Mouse (Mus musculus) liver, embryonic 12.5 days (tissue): ENCODE results near the gene Nav3. TPM values are rescaled to one million over a fixed set of nuclear protein-coding genes. Genes with fewer than 3 reads are reported as not detected.
"Not testable (repeated sequence)": the region's sequence is repeated elsewhere in the genome, so short reads cannot be mapped to it uniquely, and the experiment has no call there.

ENCODE experiments used
- ATAC-seq: fragments of 200-750 bp; cut with Nextera tagmentation; 2 replicates; pipeline ENCODE4 v1.8.0; 2017; ENCODE audit warnings: moderate number of reproducible peaks, mild to moderate bottlenecking, moderate library complexity
- H3K27ac ChIP-seq: fragments of 300-500 bp; sonication (generic); 2 replicates; pipeline ENCODE4 v1.5.1; 2016; ENCODE audit warnings: mild to moderate bottlenecking
- H3K27me3 ChIP-seq: fragments of 300-500 bp; sonication (generic); replicated peaks from 2 replicates; pipeline ENCODE4 v1.6.1; 2016; ENCODE audit warnings: mild to moderate bottlenecking, moderate library complexity
- H3K36me3 ChIP-seq: fragments of 300-500 bp; sonication (generic); 2 replicates; pipeline ENCODE4 v1.6.1; 2016; ENCODE audit warnings: mild to moderate bottlenecking, moderate library complexity
- H3K4me1 ChIP-seq: fragments of 300-500 bp; sonication (generic); 2 replicates; pipeline ENCODE4 v1.6.1; 2016
- H3K4me2 ChIP-seq: fragments of 300-500 bp; sonication (generic); 2 replicates; pipeline ENCODE4 v1.6.1; 2016; ENCODE audit warnings: mild to moderate bottlenecking, moderate library complexity
- H3K4me3 ChIP-seq: fragments of 300-500 bp; sonication (generic); 2 replicates; pipeline ENCODE4 v1.5.1; 2016; ENCODE audit warnings: mild to moderate bottlenecking, moderate library complexity
- H3K9ac ChIP-seq: fragments of 300-500 bp; sonication (generic); 2 replicates; pipeline ENCODE4 v1.6.1; 2016; ENCODE audit warnings: mild to moderate bottlenecking, moderate library complexity
- H3K9me3 ChIP-seq: fragments of 300-500 bp; sonication (generic); replicated peaks from 2 replicates; pipeline ENCODE4 v1.6.1; 2016; ENCODE audit warnings: mild to moderate bottlenecking, moderate library complexity
- WGBS: fragments of 180-500 bp; shearing (Covaris S2); methylation state at CpG from one replicate; pipeline ENCODE4 v1.1.7; 2016; ENCODE audit not compliant: insufficient replicate concordance; 5-methylcytosine and 5-hydroxymethylcytosine counted together
- polyA plus RNA-seq: library from polyadenylated mRNA; unstranded; fragments of >200 nt; fragmentation: Nextera tagmentation; extraction: Ambion mirVana; gene quantifications from 2 replicates; pipeline ENCODE4 v1.2.1, GENCODE M21; 2016

Nav3 gene
- polyA plus RNA-seq, 1 experiment from 2014 or later = 0.13 TPM

GRCm38 (mm10) chr10:110094433-110094832 lies 361.6 kb downstream of the Nav3 start:
- H3K4me3 ChIP-seq = no peak overlapping the region
- ATAC-seq = no peak
- H3K27ac ChIP-seq = no peak overlapping the region
- no peak overlapping the region for H3K4me2 ChIP-seq
- H3K27me3 ChIP-seq = no peaks in the 10 kb centered on the region
- no peaks in the 10 kb centered on the region for H3K9me3 ChIP-seq
- no peaks in the 10 kb centered on the region for H3K36me3 ChIP-seq
- no peaks in the 10 kb centered on the region for H3K4me1 ChIP-seq
- H3K9ac ChIP-seq = no peak overlapping the region

- no peak overlapping the region for H3K27ac ChIP-seq
Measured at GRCm38 (mm10) chr10:110088444-110089061, 367.5 kb downstream of the Nav3 start.

GRCm38 (mm10) chr10:110085903-110086302 lies 370.1 kb downstream of the Nav3 start:
- Histone ChIP-seq H3K36me3 (no peaks in the 10 kb centered on the region), H3K27ac (no peak overlapping the region), H3K4me2 (no peak overlapping the region), H3K9me3 (no peaks in the 10 kb centered on the region), H3K4me3 (no peak overlapping the region), H3K9ac (no peak overlapping the region), H3K27me3 (no peaks in the 10 kb centered on the region), H3K4me1 (no peaks in the 10 kb centered on the region)
- no peak for ATAC-seq
- 75% methylated on average over 1 of the region's 1 CpGs for WGBS

More at GRCm38 (mm10) chr10:110088444-110089061, 367.5 kb downstream of the Nav3 start:
- 61% methylated on average over 5 of the region's 5 CpGs for WGBS
- Histone ChIP-seq H3K36me3 (no peaks in the 10 kb centered on the region), H3K4me3 (no peak overlapping the region), H3K4me1 (no peaks in the 10 kb centered on the region), H3K9ac (no peak overlapping the region), H3K27me3 (no peaks in the 10 kb centered on the region), H3K9me3 (no peaks in the 10 kb centered on the region), H3K4me2 (no peak overlapping the region)
- no peak for ATAC-seq

- Histone ChIP-seq H3K4me2 (no peak overlapping the region), H3K36me3 (no peaks in the 10 kb centered on the region), H3K4me1 (no peaks in the 10 kb centered on the region), H3K27ac (no peak overlapping the region), H3K9ac (no peak overlapping the region), H3K4me3 (no peak overlapping the region), H3K9me3 (no peaks in the 10 kb centered on the region), H3K27me3 (no peaks in the 10 kb centered on the region)
- 9% methylated on average over 5 of the region's 5 CpGs for WGBS
- no peak for ATAC-seq
Measured at GRCm38 (mm10) chr10:110085156-110085555, 370.8 kb downstream of the Nav3 start.

- Histone ChIP-seq H3K27ac (no peak overlapping the region), H3K4me1 (no peaks in the 10 kb centered on the region), H3K27me3 (no peaks in the 10 kb centered on the region), H3K9me3 (no peaks in the 10 kb centered on the region), H3K4me3 (no peak overlapping the region), H3K36me3 (no peaks in the 10 kb centered on the region), H3K4me2 (no peak overlapping the region), H3K9ac (no peak overlapping the region)
- no peak for ATAC-seq
- WGBS = 46% methylated on average over 5 of the region's 5 CpGs
Measured at GRCm38 (mm10) chr10:110076575-110076974, 379.4 kb downstream of the Nav3 start.

- Histone ChIP-seq H3K4me1 (no peaks in the 10 kb centered on the region), H3K9ac (no peak overlapping the region), H3K4me2 (no peak overlapping the region), H3K9me3 (no peaks in the 10 kb centered on the region), H3K27ac (no peak overlapping the region), H3K4me3 (no peak overlapping the region), H3K27me3 (no peaks in the 10 kb centered on the region), H3K36me3 (no peaks in the 10 kb centered on the region)
- WGBS = 60% methylated on average over 8 of the region's 8 CpGs
- no peak for ATAC-seq
Measured at GRCm38 (mm10) chr10:110072355-110072754, 383.6 kb downstream of the Nav3 start.

GRCm38 (mm10) chr10:110061166-110061565 lies 394.8 kb downstream of the Nav3 start:
- Histone ChIP-seq H3K9me3 (no peaks in the 10 kb centered on the region), H3K4me2 (no peak overlapping the region), H3K4me1 (no peaks in the 10 kb centered on the region), H3K36me3 (no peaks in the 10 kb centered on the region), H3K27ac (no peak overlapping the region), H3K27me3 (no peaks in the 10 kb centered on the region), H3K9ac (no peak overlapping the region), H3K4me3 (no peak overlapping the region)
- ATAC-seq = no peak
- WGBS = 66% methylated on average over 5 of the region's 5 CpGs

- Histone ChIP-seq H3K4me2 (no peak overlapping the region), H3K27me3 (no peaks in the 10 kb centered on the region), H3K36me3 (no peaks in the 10 kb centered on the region), H3K9ac (no peak overlapping the region), H3K4me1 (no peaks in the 10 kb centered on the region), H3K9me3 (no peaks in the 10 kb centered on the region), H3K4me3 (no peak overlapping the region), H3K27ac (no peak overlapping the region)
- WGBS = 62% methylated on average over 4 of the region's 4 CpGs
- no peak for ATAC-seq
Measured at GRCm38 (mm10) chr10:110037547-110037946, 418.5 kb downstream of the Nav3 start.

GRCm38 (mm10) chr10:110034582-110035099 lies 421.4 kb downstream of the Nav3 start:
- Histone ChIP-seq H3K4me3 (no peak overlapping the region), H3K36me3 (no peaks in the 10 kb centered on the region), H3K9me3 (no peaks in the 10 kb centered on the region), H3K4me1 (no peaks in the 10 kb centered on the region), H3K9ac (no peak overlapping the region), H3K4me2 (no peak overlapping the region), H3K27ac (no peak overlapping the region), H3K27me3 (no peaks in the 10 kb centered on the region)
- no peak for ATAC-seq
- 76% methylated on average over 7 of the region's 7 CpGs for WGBS

GRCm38 (mm10) chr10:110024897-110025296 lies 431.1 kb downstream of the Nav3 start:
- not testable (repeated sequence) for H3K27me3 ChIP-seq, H3K27ac ChIP-seq, H3K4me1 ChIP-seq, H3K9me3 ChIP-seq, H3K36me3 ChIP-seq, H3K4me2 ChIP-seq, H3K4me3 ChIP-seq, H3K9ac ChIP-seq, ATAC-seq
- 67% methylated on average over 2 of the region's 2 CpGs for whole genome bisulfite sequencing

GRCm38 (mm10) chr10:110022100-110022499 lies 433.9 kb downstream of the Nav3 start:
- Histone ChIP-seq H3K4me1 (no peaks in the 10 kb centered on the region), H3K36me3 (no peaks in the 10 kb centered on the region), H3K9ac (no peak overlapping the region), H3K4me3 (no peak overlapping the region), H3K4me2 (no peak overlapping the region), H3K9me3 (no peaks in the 10 kb centered on the region), H3K27me3 (no peaks in the 10 kb centered on the region), H3K27ac (no peak overlapping the region)
- no peak for ATAC-seq
- WGBS = 72% methylated on average over 3 of the region's 3 CpGs

GRCm38 (mm10) chr10:110019266-110019866 lies 436.6 kb downstream of the Nav3 start:
- no peak for ATAC-seq
- H3K9me3 ChIP-seq = no peaks in the 10 kb centered on the region
- no peak overlapping the region for H3K4me3 ChIP-seq
- no peak overlapping the region for H3K4me2 ChIP-seq
- H3K27me3 ChIP-seq = no peaks in the 10 kb centered on the region
- H3K27ac ChIP-seq = no peak overlapping the region
- 41% methylated on average over 4 of the region's 4 CpGs for WGBS
- no peaks in the 10 kb centered on the region for H3K4me1 ChIP-seq
- H3K9ac ChIP-seq = no peak overlapping the region
- no peaks in the 10 kb centered on the region for H3K36me3 ChIP-seq

GRCm38 (mm10) chr10:110001328-110001727 lies 454.7 kb downstream of the Nav3 start:
- not testable (repeated sequence) for H3K4me2 ChIP-seq, H3K9me3 ChIP-seq, H3K4me3 ChIP-seq, H3K36me3 ChIP-seq, H3K4me1 ChIP-seq, H3K27me3 ChIP-seq, ATAC-seq, H3K9ac ChIP-seq, H3K27ac ChIP-seq
- WGBS = 58% methylated on average over 5 of the region's 5 CpGs
